Mouse (Mus musculus): ENCODE measurements at regions not wholly inside any gene's neighbourhood (a gene's known extent, or its start where the extent isn't known, plus 50 kb on each side); places are given as distances from the start of the nearest gene placed in this dataset.

GRCm38 (mm10) chr10:97778531-97778930 lies 52.0 kb upstream of the C030005K15Rik start:
- DNase-seq, result no peak

GRCm38 (mm10) chr10:97779335-97779734 lies 52.8 kb upstream of the C030005K15Rik start:
- DNase-seq, result no peak

- DNase-seq, result no peak
These were observed 67.2 kb upstream of the C030005K15Rik start for GRCm38 (mm10) chr10:97793804-97794203.

- DNase-seq, result peak; percentile 4
These were observed 75.1 kb upstream of the C030005K15Rik start for GRCm38 (mm10) chr10:97801448-97802265.

- no peak for DNase-seq
These were observed 81.4 kb upstream of the C030005K15Rik start for GRCm38 (mm10) chr10:97807947-97808346.

- no peak for DNase-seq
These were observed 116.0 kb upstream of the C030005K15Rik start for GRCm38 (mm10) chr10:97842574-97842973.

GRCm38 (mm10) chr10:97851487-97851886 lies 124.9 kb upstream of the C030005K15Rik start:
- DNase-seq, result no peak

GRCm38 (mm10) chr10:97877088-97877487 lies 150.5 kb upstream of the C030005K15Rik start:
- DNase-seq, result no peak

- no peak for DNase-seq
These were observed 159.5 kb upstream of the C030005K15Rik start for GRCm38 (mm10) chr10:97886049-97886448.

- DNase-seq, result no peak
These were observed 179.2 kb upstream of the C030005K15Rik start for GRCm38 (mm10) chr10:97905793-97906192.

GRCm38 (mm10) chr10:97925568-97925967 lies 199.0 kb upstream of the C030005K15Rik start:
- no peak for DNase-seq

- DNase-seq, result no peak
These were observed 213.8 kb upstream of the C030005K15Rik start for GRCm38 (mm10) chr10:97940345-97940744.

- no peak for DNase-seq
These were observed 239.3 kb upstream of the C030005K15Rik start for GRCm38 (mm10) chr10:97965881-97966280.

- DNase-seq, result no peak
These were observed 240.4 kb upstream of the C030005K15Rik start for GRCm38 (mm10) chr10:97966931-97967330.

- no peak for DNase-seq
These were observed 280.5 kb upstream of the C030005K15Rik start for GRCm38 (mm10) chr10:98007037-98007436.

GRCm38 (mm10) chr10:98008355-98008754 lies 281.8 kb upstream of the C030005K15Rik start:
- DNase-seq, result no peak

- no peak for DNase-seq
These were observed 286.4 kb upstream of the C030005K15Rik start for GRCm38 (mm10) chr10:98012916-98013315.

- no peak for DNase-seq
These were observed 288.7 kb upstream of the C030005K15Rik start for GRCm38 (mm10) chr10:98014985-98015902.

- DNase-seq, result no peak
These were observed 290.2 kb upstream of the C030005K15Rik start for GRCm38 (mm10) chr10:98016596-98017304.

GRCm38 (mm10) chr10:98029124-98029523 lies 302.6 kb upstream of the C030005K15Rik start:
- DNase-seq, result no peak

- DNase-seq, result no peak
These were observed 303.1 kb upstream of the C030005K15Rik start for GRCm38 (mm10) chr10:98029621-98030020.

- no peak for DNase-seq
These were observed 306.1 kb upstream of the C030005K15Rik start for GRCm38 (mm10) chr10:98032661-98033060.

All from gastrocnemius, postnatal 25 days (tissue).